Mouse (Mus musculus) right cerebral cortex, adult 2 months (tissue): Measurements from ENCODE around the gene Acap1.

Experiments used
- DNase-seq, 2 experiments: peaks; one replicate each; pipeline ENCODE4 v3.0.0; 2021 to 2022; ENCODE audit warnings: low spot score in 2 of 2

Gene Acap1

GRCm38 (mm10) chr11:69837952-69838713 lies 57.2 kb downstream of the Acap1 start, which contains the start of gene Tmem256:
Gene Tmem256, plus strand, starts transcription at chr11:69838514.
- peak; percentile 96 to 97 for DNase-seq

GRCm38 (mm10) chr11:69837604-69837951 lies 57.8 kb downstream of the Acap1 start, which contains the start of gene Nlgn2:
Gene Nlgn2, minus strand, starts transcription at chr11:69837784.
- no peak for DNase-seq

DNA sequence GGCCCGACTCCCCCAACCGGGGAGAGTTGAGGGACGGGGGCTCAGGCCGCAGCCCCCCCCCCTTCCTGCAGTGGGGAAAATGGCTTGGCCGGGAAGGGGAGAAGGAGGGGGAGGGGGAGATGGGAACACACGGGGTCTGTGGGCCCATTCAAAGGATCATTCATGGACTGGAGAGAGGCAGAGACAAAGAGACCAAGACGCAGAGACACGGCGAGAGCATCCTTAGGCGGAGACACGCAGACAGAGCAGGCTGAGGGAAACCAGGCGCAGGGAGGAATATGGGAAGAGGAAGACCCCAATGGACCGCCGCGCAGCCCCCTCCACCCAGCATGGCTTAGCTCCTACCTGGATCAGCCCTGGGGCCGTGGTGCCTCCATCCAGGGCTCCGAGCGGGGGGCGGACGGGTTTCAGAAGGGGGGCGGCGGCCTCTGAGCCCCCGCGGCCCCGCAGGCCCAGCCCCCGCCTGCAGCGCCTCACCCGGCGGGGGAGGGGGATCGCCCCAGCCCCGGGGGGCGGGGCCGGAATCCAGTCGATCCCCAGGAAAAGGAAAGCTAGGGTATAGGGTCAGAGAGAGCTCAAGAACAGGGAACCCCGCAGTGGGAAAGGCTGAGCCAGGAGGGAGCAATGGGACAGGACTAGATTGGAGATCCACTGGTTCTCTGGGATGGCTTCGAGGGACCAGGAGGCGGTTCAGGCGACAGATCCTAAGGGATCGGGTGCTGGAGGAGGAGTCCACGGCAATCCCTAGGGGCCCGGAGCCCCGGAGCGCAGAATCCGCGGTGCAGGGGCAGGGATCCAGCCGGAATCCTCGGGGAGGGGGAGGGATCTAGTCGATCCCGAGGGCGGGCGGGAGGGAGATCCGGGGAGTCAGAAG lies 58.4 kb downstream of the Acap1 start:
- peak; percentile 48 to 60 for DNase-seq

- no peak for DNase-seq
These were observed 59.4 kb downstream of the Acap1 start for GRCm38 (mm10) chr11:69835966-69836335.

- DNase-seq = no peak
These were observed 59.9 kb downstream of the Acap1 start for GRCm38 (mm10) chr11:69835326-69835965.

- peak; percentile 34 for DNase-seq
These were observed 61.3 kb downstream of the Acap1 start for GRCm38 (mm10) chr11:69834001-69834549.

GRCm38 (mm10) chr11:69833554-69833953 lies 61.8 kb downstream of the Acap1 start:
- DNase-seq = no peak
